Mouse (Mus musculus): ENCODE data around the gene Sema6b. TPM values are rescaled to one million over a fixed set of nuclear protein-coding genes. Genes with fewer than 3 reads are reported as not detected.

Sema6b gene
- polyA plus RNA-seq, 1 experiment, result not detected

DNA sequence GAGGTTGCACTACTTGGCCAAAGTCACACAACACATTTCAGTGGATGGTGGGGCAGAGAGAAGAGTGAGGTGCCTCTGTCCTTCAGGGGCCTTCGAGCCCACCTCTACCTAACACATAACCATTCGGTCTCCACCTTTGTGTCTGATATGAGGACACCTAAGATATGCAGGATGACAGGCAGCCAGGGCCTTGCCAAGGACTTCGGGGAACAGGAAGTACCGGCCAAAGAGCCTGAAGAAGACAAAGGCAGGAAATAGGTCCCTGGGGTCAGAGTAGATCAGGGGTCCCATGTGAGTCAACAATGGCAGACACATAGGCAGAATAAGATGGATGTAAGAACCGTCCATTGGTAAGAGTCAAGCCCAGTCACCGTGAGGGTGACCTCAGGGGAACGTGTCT lies 3.6 kb downstream of the Sema6b start:
- Histone ChIP-seq H3K4me3 (ENCODE audit: insufficient read depth, low read depth, low read length) (no peak overlapping the region), H3K27ac (ENCODE audit: insufficient read depth, low read depth, low read length) (no peak overlapping the region), H3K4me1 (ENCODE audit: control insufficient read depth, insufficient read depth, low read length) (peaks cover 56% of the 10 kb centered on the region)
- WGBS, result 87% methylated on average over 7 of the region's 7 CpGs
- no peak for TF ChIP-seq CTCF (IDR thresholded peaks at IDR 0.05; ENCODE audit: insufficient read depth, low read depth, low read length)
- TF ChIP-seq POLR2A (IDR thresholded peaks at IDR 0.05; ENCODE audit: insufficient read depth, low read depth, low read length), result no peak

DNA sequence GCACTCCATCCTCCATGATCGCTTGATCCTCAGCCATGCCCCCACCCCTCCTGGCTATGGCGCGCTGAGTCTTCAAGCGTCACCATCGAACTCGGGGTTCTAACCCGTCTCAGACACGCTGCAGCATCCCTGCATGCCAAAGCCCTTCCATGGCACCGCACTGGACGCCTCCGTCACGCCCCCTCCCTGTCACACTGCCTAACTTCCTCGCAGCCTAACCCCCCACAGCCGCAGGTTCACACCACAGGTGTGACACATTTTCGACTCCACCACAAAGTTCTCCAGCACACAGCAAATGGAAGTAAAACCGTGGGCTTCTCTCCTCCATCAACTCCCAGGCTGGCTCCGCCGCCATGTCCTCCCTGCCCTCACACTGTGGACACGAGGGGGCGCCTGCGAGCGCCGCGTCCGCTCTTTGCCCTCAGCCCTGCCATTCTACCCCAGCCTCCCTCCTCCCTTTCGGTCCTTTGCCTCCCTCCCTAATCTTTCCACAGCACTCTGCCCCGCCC lies 5.6 kb downstream of the Sema6b start:
- Histone ChIP-seq H3K4me1 (ENCODE audit: control insufficient read depth, insufficient read depth, low read length) (peaks cover 48% of the 10 kb centered on the region), H3K27ac (ENCODE audit: insufficient read depth, low read depth, low read length) (no peak overlapping the region), H3K4me3 (ENCODE audit: insufficient read depth, low read depth, low read length) (peak overlapping the region; percentile 15)
- 4% methylated on average over 27 of the region's 27 CpGs for WGBS
- TF ChIP-seq CTCF (IDR thresholded peaks at IDR 0.05; ENCODE audit: insufficient read depth, low read depth, low read length) (peak; percentile 77), POLR2A (IDR thresholded peaks at IDR 0.05; ENCODE audit: insufficient read depth, low read depth, low read length) (no peak)

DNA sequence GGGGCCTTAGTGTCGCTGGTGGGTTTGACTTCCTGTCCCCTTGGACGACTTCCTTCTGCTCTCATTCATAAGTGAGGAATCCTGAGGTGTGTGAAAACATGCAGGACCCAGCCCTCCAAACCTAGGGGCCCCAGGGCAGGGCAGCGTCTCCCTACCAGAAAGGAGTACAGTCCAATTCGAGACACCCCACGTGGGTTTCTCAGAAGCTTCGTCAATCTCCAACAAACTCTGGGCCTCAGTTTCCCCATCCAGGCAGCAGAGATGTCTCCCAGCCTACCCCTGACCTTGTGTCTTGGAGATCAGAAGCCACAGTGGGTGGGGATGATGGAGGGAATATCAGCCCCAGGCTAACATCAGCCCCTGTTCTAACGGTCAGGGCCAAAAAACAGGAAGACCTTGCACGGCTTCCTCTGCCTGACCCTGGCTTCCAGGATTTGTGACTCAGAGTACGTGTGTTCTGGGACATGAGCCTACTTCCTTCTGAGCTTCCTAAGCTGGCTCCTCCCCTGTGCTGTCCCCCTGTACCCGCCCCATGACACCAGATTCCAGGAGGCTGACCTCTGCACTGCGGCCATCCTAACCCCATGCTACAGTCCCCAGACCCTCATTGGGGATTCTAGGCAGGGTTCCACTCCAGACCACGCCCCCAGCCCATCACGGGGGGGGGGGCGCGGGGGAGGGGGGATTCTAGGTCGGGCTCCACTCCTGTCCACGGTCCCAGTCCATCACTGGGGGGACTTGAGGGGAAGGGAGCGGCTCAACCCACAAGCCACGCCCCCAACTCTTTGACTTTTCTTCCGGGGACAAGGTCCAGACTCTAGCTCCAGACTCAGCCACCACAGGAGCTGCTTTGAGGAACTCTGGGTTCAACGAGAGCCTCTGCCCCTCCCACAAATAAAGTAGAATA lies 6.4 kb downstream of the Sema6b start:
- 28% methylated on average over 19 of the region's 21 CpGs for WGBS
- Histone ChIP-seq H3K4me3 (ENCODE audit: insufficient read depth, low read depth, low read length) (no peak overlapping the region), H3K27ac (ENCODE audit: insufficient read depth, low read depth, low read length) (no peak overlapping the region), H3K4me1 (ENCODE audit: control insufficient read depth, insufficient read depth, low read length) (peaks cover 43% of the 10 kb centered on the region)
- TF ChIP-seq POLR2A (IDR thresholded peaks at IDR 0.05; ENCODE audit: insufficient read depth, low read depth, low read length) (no peak), CTCF (IDR thresholded peaks at IDR 0.05; ENCODE audit: insufficient read depth, low read depth, low read length) (no peak)

DNA sequence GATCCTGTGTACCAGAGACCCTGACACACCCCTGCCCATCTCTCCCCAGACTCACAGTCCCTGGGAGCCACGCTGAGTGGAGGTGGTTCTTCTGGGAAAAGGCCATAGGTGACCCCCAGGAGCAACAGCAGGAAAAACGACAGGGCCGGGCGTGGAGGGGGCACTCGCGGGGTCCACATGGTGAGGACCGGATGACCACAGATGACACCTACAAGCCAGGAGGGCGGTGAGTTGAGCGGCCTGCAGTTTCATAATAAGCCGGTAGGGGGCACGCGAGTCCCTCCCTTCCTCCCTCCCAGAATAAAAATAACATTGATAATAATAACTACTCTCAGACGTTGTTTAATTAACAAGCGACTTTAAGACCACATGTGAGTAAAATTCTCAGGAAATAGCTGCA lies 7.5 kb downstream of the Sema6b start:
- Histone ChIP-seq H3K4me3 (ENCODE audit: insufficient read depth, low read depth, low read length) (no peak overlapping the region), H3K4me1 (ENCODE audit: control insufficient read depth, insufficient read depth, low read length) (peaks cover 33% of the 10 kb centered on the region), H3K27ac (ENCODE audit: insufficient read depth, low read depth, low read length) (no peak overlapping the region)
- no peak for TF ChIP-seq POLR2A (IDR thresholded peaks at IDR 0.05; ENCODE audit: insufficient read depth, low read depth, low read length)
- TF ChIP-seq CTCF (IDR thresholded peaks at IDR 0.05; ENCODE audit: insufficient read depth, low read depth, low read length), result peak; percentile 69
- WGBS, result 7% methylated on average over 14 of the region's 14 CpGs

DNA sequence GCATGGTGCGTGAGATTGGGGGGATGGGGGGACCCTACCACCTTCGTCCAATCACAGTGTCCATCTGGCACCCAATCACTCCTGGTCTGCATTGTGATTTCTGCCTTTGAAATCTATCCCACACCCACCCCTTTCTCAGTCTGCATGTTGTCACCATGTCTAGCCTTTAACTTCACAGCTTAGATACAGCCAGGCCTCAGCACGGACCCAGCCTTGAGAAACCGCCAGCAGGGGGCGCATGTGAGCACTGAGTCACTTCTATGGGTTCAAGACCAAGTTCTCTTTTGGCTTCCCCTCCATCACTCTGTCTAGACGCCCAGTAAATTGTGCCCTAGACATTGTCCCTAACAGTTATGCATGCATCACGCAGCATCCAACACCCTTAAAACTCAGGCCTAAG lies 8.3 kb downstream of the Sema6b start:
- TF ChIP-seq POLR2A (IDR thresholded peaks at IDR 0.05; ENCODE audit: insufficient read depth, low read depth, low read length), result no peak
- peak; percentile 80; the same call in 1 of the 2 replicates for TF ChIP-seq CTCF (IDR thresholded peaks at IDR 0.05; ENCODE audit: insufficient read depth, low read depth, low read length)
- no peak overlapping the region for H3K27ac ChIP-seq (ENCODE audit: insufficient read depth, low read depth, low read length)
- WGBS, result 41% methylated on average over 7 of the region's 7 CpGs
- H3K4me1 ChIP-seq (ENCODE audit: control insufficient read depth, insufficient read depth, low read length), result peaks cover 25% of the 10 kb centered on the region
- H3K4me3 ChIP-seq (ENCODE audit: insufficient read depth, low read depth, low read length), result no peak overlapping the region

DNA sequence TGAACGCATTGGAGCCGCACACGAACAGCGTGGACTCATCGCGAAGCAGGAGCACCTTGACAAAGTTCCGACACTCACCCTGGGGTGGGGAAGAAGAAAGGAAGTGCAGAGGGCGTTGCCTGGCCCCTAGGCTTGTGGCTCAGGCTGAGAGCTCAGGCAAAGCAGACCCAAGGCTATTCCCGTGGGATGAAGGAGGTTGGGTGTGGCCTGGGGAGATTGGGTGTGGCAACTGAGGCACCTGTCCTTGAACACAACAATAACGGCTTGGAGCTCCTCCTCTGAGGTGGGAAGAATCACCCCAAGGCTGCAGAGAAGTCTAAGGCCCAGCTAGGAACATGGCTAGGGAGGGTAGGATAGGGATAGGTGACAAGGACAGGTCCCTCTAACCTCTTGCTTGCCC lies 9.0 kb downstream of the Sema6b start:
- TF ChIP-seq CTCF (IDR thresholded peaks at IDR 0.05; ENCODE audit: insufficient read depth, low read depth, low read length) (no peak), POLR2A (IDR thresholded peaks at IDR 0.05; ENCODE audit: insufficient read depth, low read depth, low read length) (no peak)
- Histone ChIP-seq H3K4me3 (ENCODE audit: insufficient read depth, low read depth, low read length) (no peak overlapping the region), H3K27ac (ENCODE audit: insufficient read depth, low read depth, low read length) (no peak overlapping the region), H3K4me1 (ENCODE audit: control insufficient read depth, insufficient read depth, low read length) (peaks cover 25% of the 10 kb centered on the region)
- WGBS, result 90% methylated on average over 10 of the region's 10 CpGs

DNA sequence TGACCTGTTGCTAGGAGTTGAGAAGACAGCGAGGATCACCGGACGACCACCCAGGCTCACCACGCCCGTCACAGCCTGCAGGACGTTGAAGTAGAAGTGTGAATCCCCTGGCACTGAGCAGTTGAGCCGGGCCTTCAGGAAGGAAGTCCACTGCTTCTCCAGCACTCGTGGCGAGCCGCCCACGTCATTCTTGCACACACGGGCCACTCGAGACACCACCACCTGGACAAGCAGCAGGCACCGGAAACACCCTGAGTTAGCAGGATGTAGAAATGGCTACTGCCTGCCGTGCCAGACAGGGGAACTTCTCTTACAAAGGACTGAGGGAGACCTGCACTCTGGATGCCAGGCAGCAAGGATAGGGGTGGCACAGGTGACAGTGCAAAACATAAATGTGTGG lies 11.9 kb downstream of the Sema6b start:
- Histone ChIP-seq H3K27ac (ENCODE audit: insufficient read depth, low read depth, low read length) (no peak overlapping the region), H3K4me1 (ENCODE audit: control insufficient read depth, insufficient read depth, low read length) (peaks cover 5% of the 10 kb centered on the region), H3K4me3 (ENCODE audit: insufficient read depth, low read depth, low read length) (no peak overlapping the region)
- WGBS, result 77% methylated on average over 15 of the region's 15 CpGs
- TF ChIP-seq POLR2A (IDR thresholded peaks at IDR 0.05; ENCODE audit: insufficient read depth, low read depth, low read length) (no peak), CTCF (IDR thresholded peaks at IDR 0.05; ENCODE audit: insufficient read depth, low read depth, low read length) (no peak)

DNA sequence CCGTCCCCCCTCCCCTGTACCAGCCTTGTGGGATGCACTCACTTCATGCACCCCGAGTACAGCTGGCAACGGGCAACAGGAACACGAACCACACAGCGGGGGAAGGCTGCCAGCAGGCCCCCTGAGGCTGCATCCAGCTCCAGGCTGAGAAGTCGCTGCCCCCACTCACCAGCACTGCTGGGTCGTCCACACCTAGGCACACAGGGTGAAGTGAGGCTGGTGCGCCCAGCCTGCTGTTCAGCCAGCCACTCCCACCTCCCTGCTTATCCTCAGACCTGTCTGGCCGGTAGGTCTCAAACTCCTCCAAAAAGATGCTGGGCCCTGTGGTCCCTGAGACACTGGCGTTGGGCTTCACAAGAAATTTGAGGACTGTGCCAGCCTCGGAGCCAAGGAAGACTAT lies 14.0 kb downstream of the Sema6b start:
- H3K4me1 ChIP-seq (ENCODE audit: control insufficient read depth, insufficient read depth, low read length), result no peaks in the 10 kb centered on the region
- WGBS, result 74% methylated on average over 11 of the region's 11 CpGs
- TF ChIP-seq CTCF (IDR thresholded peaks at IDR 0.05; ENCODE audit: insufficient read depth, low read depth, low read length) (no peak), POLR2A (IDR thresholded peaks at IDR 0.05; ENCODE audit: insufficient read depth, low read depth, low read length) (no peak)
- H3K4me3 ChIP-seq (ENCODE audit: insufficient read depth, low read depth, low read length), result no peak overlapping the region
- no peak overlapping the region for H3K27ac ChIP-seq (ENCODE audit: insufficient read depth, low read depth, low read length)

DNA sequence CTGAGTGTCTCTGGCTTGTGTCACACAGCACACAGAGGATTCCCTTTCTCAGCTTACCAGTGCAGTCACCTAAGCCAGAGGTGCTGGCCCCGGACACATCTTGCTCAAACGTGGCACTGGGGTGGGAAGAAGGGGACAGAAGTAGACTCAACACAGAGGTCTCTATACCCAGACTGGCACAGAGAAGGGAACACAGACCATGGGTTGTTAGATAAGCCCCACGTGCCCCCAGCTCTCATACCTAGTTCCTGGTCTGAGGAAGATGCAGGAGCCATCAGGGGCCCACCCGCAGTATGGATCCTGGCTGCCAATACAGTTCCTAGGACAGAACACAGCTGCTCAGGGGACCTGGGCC lies 14.9 kb downstream of the Sema6b start:
- 89% methylated on average over 4 of the region's 4 CpGs for WGBS
- H3K4me3 ChIP-seq (ENCODE audit: insufficient read depth, low read depth, low read length), result no peak overlapping the region
- H3K27ac ChIP-seq (ENCODE audit: insufficient read depth, low read depth, low read length), result no peak overlapping the region
- TF ChIP-seq CTCF (IDR thresholded peaks at IDR 0.05; ENCODE audit: insufficient read depth, low read depth, low read length) (no peak), POLR2A (IDR thresholded peaks at IDR 0.05; ENCODE audit: insufficient read depth, low read depth, low read length) (no peak)
- peaks cover 6% of the 10 kb centered on the region for H3K4me1 ChIP-seq (ENCODE audit: control insufficient read depth, insufficient read depth, low read length)

Measured in olfactory bulb, adult 2 months (tissue).